Mouse (Mus musculus) stomach, postnatal 0 days (tissue): ENCODE measurements at regions not wholly inside any gene's neighbourhood (a gene's known extent, or its start where the extent isn't known, plus 50 kb on each side); places are given as distances from the start of the nearest gene placed in this dataset.

Experiments
- ATAC-seq: fragments of 200-750 bp; cut with Nextera tagmentation; 2 replicates; pipeline ENCODE4 v1.8.0; 2017; ENCODE audit not compliant: low FRiP score, low TSS enrichment
- DNase-seq: peaks from one replicate; pipeline ENCODE4 v3.0.0-alpha.2; 2016; ENCODE audit warnings: low spot score
- H3K27ac ChIP-seq: fragments of 300-500 bp; sonication (generic); replicated peaks from 2 replicates; pipeline ENCODE4 v1.5.1; 2014; ENCODE audit warnings: mild to moderate bottlenecking, control low read depth
- H3K27me3 ChIP-seq: fragments of 300-500 bp; sonication (generic); 2 replicates; pipeline ENCODE4 v1.6.1; 2014; ENCODE audit warnings: low read length; ENCODE audit not compliant: control insufficient read depth, insufficient read depth
- H3K36me3 ChIP-seq: fragments of 300-500 bp; sonication (generic); 2 replicates; pipeline ENCODE4 v1.6.1; 2014; ENCODE audit warnings: low read length, mixed read lengths; ENCODE audit not compliant: control insufficient read depth, insufficient read depth
- H3K4me1 ChIP-seq: fragments of 300-500 bp; sonication (generic); replicated peaks from 2 replicates; pipeline ENCODE4 v1.6.1; 2014; ENCODE audit warnings: antibody characterized with exemption; ENCODE audit not compliant: control insufficient read depth, insufficient read depth
- H3K4me2 ChIP-seq: fragments of 300-500 bp; sonication (generic); replicated peaks from 2 replicates; pipeline ENCODE4 v1.6.1; 2014; ENCODE audit warnings: low read depth, mild to moderate bottlenecking, control low read depth, moderate library complexity
- H3K4me3 ChIP-seq: fragments of 300-500 bp; sonication (generic); 2 replicates; pipeline ENCODE4 v1.5.1; 2014; ENCODE audit warnings: low read depth, low read length, control low read depth
- H3K9ac ChIP-seq: fragments of 300-500 bp; sonication (generic); 2 replicates; pipeline ENCODE4 v1.6.1; 2014; ENCODE audit warnings: mild to moderate bottlenecking, low read length, control low read depth, mixed read lengths
- H3K9me3 ChIP-seq: fragments of 300-500 bp; sonication (generic); 2 replicates; pipeline ENCODE4 v1.6.1; 2016; ENCODE audit warnings: low read length; ENCODE audit not compliant: control insufficient read depth
- CTCF ChIP-seq: IDR thresholded peaks from 2 replicates; pipeline ENCODE4 v1.5.1; 2016; ENCODE audit warnings: antibody characterized with exemption, low read depth, mild to moderate bottlenecking, moderate library complexity
- EP300 ChIP-seq: optimal IDR thresholded peaks from 2 replicates; pipeline ENCODE3; 2016; ENCODE audit warnings: antibody characterized with exemption
- WGBS: fragments of 180-500 bp; shearing (Covaris S2); extraction: QIAGEN DNeasy Blood & Tissue Kit; methylation state at CpG from one replicate; pipeline ENCODE4 v1.1.7; 2014; 5-methylcytosine and 5-hydroxymethylcytosine counted together

DNA sequence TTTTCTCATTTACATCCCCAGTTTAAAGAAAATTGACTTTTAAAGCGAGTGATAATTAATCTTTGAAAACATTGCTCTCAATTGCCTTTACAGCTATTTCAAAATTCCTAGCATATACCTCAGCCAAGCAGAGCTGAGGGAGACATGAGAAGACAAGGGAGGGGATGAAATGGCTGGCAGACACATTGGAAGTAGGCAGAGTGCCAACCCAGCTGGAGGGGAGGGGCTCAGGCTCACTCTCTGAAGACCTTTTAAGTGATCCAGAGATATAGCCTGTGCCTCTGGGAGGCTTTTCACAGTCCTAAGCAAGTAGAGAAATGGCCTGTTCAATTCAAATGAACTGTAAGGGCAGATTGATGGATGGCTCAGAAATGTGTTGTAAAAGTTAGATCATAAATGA, 122.5 kb upstream of the Thsd7b start:
- 79% methylated on average over 1 of the region's 1 CpGs for WGBS
- Histone ChIP-seq H3K9me3 (no peaks in the 10 kb centered on the region), H3K27me3 (no peaks in the 10 kb centered on the region), H3K27ac (no peak overlapping the region), H3K36me3 (no peaks in the 10 kb centered on the region), H3K4me1 (no peaks in the 10 kb centered on the region), H3K4me2 (no peak overlapping the region), H3K4me3 (no peak overlapping the region), H3K9ac (no peak overlapping the region)
- ATAC-seq (no peak), DNase-seq (no peak)
- no peak for TF ChIP-seq CTCF
- no peak for TF ChIP-seq EP300

DNA sequence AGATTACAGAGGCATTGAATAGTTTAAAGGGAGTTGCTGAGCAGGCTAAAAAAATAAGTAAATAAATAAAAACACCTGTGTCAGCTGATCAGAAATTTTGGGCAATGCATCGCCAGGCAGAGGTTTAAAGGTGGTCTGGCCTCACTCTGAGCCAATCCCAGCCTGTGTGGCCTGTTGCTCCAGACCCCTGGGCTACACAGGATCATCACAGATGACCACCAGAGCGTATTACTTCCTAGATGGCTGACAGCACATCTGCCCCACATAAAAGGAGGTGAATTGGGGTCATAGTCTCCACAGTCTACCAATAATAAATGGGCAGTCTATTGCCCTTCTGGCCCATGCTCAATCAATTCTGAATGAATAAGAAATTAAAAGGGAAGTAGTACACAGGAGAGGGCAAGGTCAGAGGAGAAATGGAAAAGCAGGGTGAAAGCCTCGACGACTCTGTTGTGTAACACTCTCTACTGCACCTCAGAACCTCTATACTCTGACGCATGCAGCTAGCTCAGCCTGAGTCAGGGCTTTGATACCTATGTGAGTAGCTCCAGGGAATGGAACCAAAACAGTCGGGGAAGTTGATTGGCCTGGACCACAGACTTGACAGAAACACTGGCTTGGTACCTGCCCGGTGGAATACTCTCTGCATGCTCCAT, 124.2 kb upstream of the Thsd7b start:
- ATAC-seq (0 out of 2 replicates have a peak, but pooled peaks have one; percentile 24), DNase-seq (no peak)
- no peaks in the 10 kb centered on the region for H3K27me3 ChIP-seq
- no peaks in the 10 kb centered on the region for H3K9me3 ChIP-seq
- no peak for TF ChIP-seq CTCF
- no peak for TF ChIP-seq EP300
- H3K9ac ChIP-seq: no peak overlapping the region
- H3K27ac ChIP-seq: no peak overlapping the region
- H3K4me2 ChIP-seq: no peak overlapping the region
- H3K4me3 ChIP-seq: no peak overlapping the region
- WGBS: 50% methylated on average over 7 of the region's 7 CpGs
- no peaks in the 10 kb centered on the region for H3K4me1 ChIP-seq
- H3K36me3 ChIP-seq: no peaks in the 10 kb centered on the region

- Histone ChIP-seq H3K4me3 (no peak overlapping the region), H3K27me3 (no peaks in the 10 kb centered on the region), H3K36me3 (no peaks in the 10 kb centered on the region), H3K9me3 (no peaks in the 10 kb centered on the region), H3K4me1 (no peaks in the 10 kb centered on the region), H3K27ac (no peak overlapping the region), H3K9ac (no peak overlapping the region), H3K4me2 (no peak overlapping the region)
- WGBS: 59% methylated on average over 4 of the region's 4 CpGs
- ATAC-seq (no peak), DNase-seq (no peak)
- TF ChIP-seq EP300 (no peak), CTCF (no peak)
Observed at GRCm38 (mm10) chr1:129146395-129147094, 126.6 kb upstream of the Thsd7b start.

- Histone ChIP-seq H3K4me3 (no peak overlapping the region), H3K9ac (no peak overlapping the region), H3K27ac (no peak overlapping the region), H3K4me1 (no peaks in the 10 kb centered on the region), H3K27me3 (no peaks in the 10 kb centered on the region), H3K36me3 (no peaks in the 10 kb centered on the region), H3K4me2 (no peak overlapping the region), H3K9me3 (no peaks in the 10 kb centered on the region)
- no peak for TF ChIP-seq EP300
- no peak for TF ChIP-seq CTCF
- 80% methylated on average over 7 of the region's 7 CpGs for WGBS
- ATAC-seq (no peak), DNase-seq (no peak)
Observed at GRCm38 (mm10) chr1:129138783-129139182, 134.3 kb upstream of the Thsd7b start.

DNA sequence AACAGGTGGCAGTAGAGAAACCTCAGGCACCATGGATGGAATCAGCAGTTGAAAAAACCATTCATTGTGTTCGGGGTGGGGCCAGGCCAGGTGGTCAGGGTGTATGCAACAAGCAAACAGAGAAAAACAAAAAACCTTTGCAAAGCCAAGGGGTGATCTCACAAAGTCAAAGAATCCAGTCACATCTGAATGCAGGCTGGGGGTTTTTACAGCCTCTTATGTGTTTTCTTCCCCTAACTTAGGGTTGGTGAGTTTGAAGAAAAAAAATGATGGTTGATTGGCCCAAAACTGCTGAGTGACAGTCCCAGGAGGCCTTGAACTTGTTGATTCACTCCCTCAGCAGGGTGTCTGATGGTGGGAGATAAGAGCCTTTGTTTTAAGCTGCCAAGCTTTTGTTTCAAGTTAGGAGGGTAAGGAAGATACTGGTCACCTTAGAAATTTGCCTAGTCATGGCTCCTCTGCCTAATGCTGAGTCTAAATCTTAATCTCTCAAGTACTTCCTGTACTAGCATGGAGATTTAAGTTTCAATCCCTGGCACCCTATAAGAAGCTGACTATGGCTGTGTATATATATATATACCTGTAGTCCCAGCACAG, 166.0 kb upstream of the Thsd7b start:
- no peak overlapping the region for H3K9ac ChIP-seq
- no peak for TF ChIP-seq EP300
- no peak for TF ChIP-seq CTCF
- no peak for ATAC-seq
- no peaks in the 10 kb centered on the region for H3K9me3 ChIP-seq
- H3K36me3 ChIP-seq: no peaks in the 10 kb centered on the region
- WGBS: 62% methylated on average over 1 of the region's 1 CpGs
- H3K27me3 ChIP-seq: no peaks in the 10 kb centered on the region
- no peak overlapping the region for H3K4me3 ChIP-seq
- DNase-seq: no peak
- H3K27ac ChIP-seq: no peak overlapping the region
- no peaks in the 10 kb centered on the region for H3K4me1 ChIP-seq
- H3K4me2 ChIP-seq: no peak overlapping the region

- H3K4me2 ChIP-seq: no peak overlapping the region
- H3K36me3 ChIP-seq: no peaks in the 10 kb centered on the region
- H3K27me3 ChIP-seq: no peaks in the 10 kb centered on the region
- H3K4me1 ChIP-seq: no peaks in the 10 kb centered on the region
- no peak overlapping the region for H3K9ac ChIP-seq
- no peak overlapping the region for H3K27ac ChIP-seq
- DNase-seq: no peak
- no peaks in the 10 kb centered on the region for H3K9me3 ChIP-seq
- no peak overlapping the region for H3K4me3 ChIP-seq
- 73% methylated on average over 8 of the region's 8 CpGs for WGBS
- no peak for TF ChIP-seq CTCF
- no peak for TF ChIP-seq EP300
- no peak for ATAC-seq
Observed at GRCm38 (mm10) chr1:129100997-129101396, 172.1 kb upstream of the Thsd7b start.
